Mouse (Mus musculus) erythroblast, adult 5-6 weeks (primary cell): ENCODE results near the gene Gabrr3. TPM values are rescaled to one million over a fixed set of nuclear protein-coding genes. Genes with fewer than 3 reads are reported as not detected.
"Not testable (repeated sequence)": the region's sequence is repeated elsewhere in the genome, so short reads cannot be mapped to it uniquely, and the experiment has no call there.

Source experiments
- ATAC-seq: replicated peaks from 2 replicates; pipeline ENCODE4 v1.8.0; 2016; ENCODE audit warnings: moderate number of reproducible peaks, mild to moderate bottlenecking, moderate TSS enrichment, inconsistent platforms; ENCODE audit not compliant: poor library complexity, low FRiP score, severe bottlenecking
- total RNA-seq, 2 experiments: library from RNA; stranded (forward) in 1 of 2; stranded (reverse) in 1 of 2; fragments of 150-400 nt in 1 of 2; fragments of 200-764, 138-1000 nt in 1 of 2; gene quantifications; 2 replicates each; pipeline versions ENCODE4 v1.2.3 to v1.2.4; 2015 to 2017; ENCODE audit warnings: low replicate concordance in 2 of 2

Gabrr3 gene
- total RNA-seq (2015; ENCODE audit: low replicate concordance), result not detected in 2 replicates
- not detected in 2 replicates for total RNA-seq (2017; ENCODE audit: low replicate concordance)

GRCm38 (mm10) chr16:59407032-59407431 is at the start of gene Gabrr3:
Gene Gabrr3 (plus strand): TSS chr16:59407332.
- no peak for ATAC-seq

GRCm38 (mm10) chr16:59363893-59364292 is 43.2 kb upstream of the Gabrr3 start, which contains the start of gene Olfr209:
Gene Olfr209 (minus strand): TSS chr16:59363993.
- ATAC-seq, result no peak

GRCm38 (mm10) chr16:59393300-59393699 is 13.8 kb upstream of the Gabrr3 start:
- no peak for ATAC-seq

DNA sequence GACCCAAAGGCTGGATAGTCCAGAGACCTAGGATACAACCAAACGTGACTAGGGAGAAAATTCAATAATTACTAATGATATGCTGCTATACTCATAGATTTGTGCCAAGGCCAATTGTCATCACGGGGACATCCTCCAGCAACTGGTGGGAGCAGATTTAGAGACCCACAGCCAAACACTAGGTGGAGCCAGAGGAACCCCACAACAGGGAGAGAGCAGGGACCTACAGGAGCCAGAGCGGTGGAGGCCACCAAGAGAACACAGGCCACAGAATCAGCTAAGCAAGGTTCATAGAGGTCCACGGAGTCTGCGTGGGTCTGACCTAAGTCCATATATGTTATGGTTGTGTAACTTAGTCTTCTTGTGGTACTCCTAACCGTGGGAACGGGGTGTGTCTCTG is 6.0 kb upstream of the Gabrr3 start:
- ATAC-seq, result no peak

- no peak for ATAC-seq
These were observed 5.1 kb upstream of the Gabrr3 start for GRCm38 (mm10) chr16:59401985-59402384.

DNA sequence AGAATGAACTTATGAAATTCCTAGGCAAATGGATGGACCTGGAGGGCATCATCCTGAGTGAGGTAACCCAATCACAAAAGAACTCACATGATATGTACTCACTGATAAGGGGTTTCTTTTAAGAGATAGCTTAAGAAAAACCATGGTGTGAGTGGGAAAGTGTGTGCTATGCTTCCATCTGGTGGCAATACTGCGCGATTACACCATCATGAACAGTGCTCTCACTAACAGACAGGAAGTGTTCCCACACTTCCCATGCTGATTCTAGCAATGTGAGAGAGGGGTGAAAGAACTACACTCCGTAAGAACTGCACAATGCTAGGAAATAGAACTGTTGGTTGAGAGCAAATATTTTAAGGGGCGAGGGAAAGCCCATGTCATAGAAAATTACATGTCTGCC is 3.4 kb upstream of the Gabrr3 start:
- no peak for ATAC-seq

GRCm38 (mm10) chr16:59404798-59405197 is 2.3 kb upstream of the Gabrr3 start:
- no peak for ATAC-seq

DNA sequence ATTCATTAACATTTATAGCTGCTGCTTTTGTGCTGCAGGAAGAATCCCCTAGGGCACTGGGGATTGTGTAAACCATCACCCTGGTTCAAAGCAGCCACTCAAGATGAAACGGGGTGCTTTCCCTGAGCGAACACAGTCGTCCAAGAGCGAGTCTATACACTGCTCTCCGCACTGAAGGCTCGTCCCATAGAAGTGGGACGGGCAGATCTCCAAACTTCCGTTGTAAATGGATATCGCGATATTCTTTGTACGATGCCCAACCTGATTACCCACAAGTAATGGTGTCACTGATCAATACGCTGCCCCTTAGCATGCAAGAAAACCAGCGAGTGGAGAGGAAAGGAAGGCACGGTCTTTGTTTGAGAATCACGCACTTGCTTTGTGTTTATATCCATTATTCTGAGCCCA is 2.2 kb downstream of the Gabrr3 start:
- no peak for ATAC-seq

DNA sequence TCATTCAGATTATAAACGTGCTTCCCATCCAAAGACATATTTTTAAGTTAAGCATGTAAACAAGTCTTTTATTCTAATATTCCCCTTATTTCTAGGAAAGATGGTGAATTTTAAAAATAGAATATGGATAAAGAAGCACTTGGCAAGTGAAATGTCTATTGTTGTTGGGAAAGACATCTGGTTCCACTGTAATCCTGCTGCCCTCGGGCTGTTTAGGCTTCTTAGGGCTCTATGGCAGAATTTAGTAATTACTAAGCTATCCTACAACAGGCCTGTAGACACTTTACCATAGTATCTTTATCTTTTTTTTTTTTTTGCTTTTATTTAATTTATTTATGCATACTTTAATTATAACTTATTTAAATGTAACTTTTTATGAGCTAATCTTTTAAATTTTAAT is 2.7 kb downstream of the Gabrr3 start:
- no peak for ATAC-seq

DNA sequence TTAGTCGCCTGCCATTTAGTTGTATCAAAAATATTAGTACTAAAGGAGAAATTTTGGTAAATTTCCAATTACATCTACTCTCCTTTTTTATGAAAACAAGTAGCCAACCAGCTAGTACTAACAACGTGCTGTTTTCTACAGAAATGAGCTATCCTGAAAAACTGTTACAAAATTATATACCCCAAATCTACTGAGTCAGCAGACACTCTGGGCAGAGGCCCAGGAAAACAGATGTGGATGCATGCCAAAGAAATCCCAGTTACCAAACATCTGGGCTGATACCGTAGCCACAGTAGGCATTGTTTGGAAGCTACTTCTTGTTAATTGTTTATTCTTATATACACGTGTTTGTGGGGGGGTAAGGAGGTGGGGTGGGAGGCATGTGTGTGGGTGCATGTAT is 6.3 kb downstream of the Gabrr3 start:
- ATAC-seq, result no peak

DNA sequence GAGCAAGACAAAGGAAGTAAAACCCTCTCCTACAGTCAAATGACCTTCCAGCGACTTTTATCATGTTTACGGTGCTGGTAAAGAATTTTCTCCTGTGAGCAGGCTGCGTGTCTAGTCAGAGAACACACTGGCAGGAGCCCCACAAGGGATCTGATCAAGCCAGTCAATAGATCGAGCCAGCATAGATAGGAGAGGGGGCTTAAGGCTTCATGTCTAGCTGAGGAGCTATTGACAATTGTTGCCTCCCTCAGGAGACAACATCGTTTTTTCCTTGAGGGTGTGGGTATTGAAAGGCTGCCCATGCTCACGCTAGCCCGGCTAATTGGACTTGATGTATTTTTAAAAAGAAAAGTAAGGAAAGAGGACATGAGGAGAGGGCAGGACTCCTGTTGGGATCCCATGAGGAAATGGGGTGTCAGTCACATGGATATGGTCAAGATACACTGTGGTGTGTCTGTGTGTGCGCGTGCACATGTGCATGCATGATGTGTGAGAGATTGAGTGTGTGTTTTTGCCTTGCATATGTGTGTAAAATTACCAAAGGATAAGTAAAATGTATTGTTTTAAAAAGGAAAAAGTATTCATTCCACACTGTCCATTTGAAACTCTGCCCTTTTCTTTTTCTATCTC is 13.2 kb downstream of the Gabrr3 start:
- no peak for ATAC-seq

- ATAC-seq, result no peak
These were observed 13.7 kb downstream of the Gabrr3 start for GRCm38 (mm10) chr16:59420867-59421251.

DNA sequence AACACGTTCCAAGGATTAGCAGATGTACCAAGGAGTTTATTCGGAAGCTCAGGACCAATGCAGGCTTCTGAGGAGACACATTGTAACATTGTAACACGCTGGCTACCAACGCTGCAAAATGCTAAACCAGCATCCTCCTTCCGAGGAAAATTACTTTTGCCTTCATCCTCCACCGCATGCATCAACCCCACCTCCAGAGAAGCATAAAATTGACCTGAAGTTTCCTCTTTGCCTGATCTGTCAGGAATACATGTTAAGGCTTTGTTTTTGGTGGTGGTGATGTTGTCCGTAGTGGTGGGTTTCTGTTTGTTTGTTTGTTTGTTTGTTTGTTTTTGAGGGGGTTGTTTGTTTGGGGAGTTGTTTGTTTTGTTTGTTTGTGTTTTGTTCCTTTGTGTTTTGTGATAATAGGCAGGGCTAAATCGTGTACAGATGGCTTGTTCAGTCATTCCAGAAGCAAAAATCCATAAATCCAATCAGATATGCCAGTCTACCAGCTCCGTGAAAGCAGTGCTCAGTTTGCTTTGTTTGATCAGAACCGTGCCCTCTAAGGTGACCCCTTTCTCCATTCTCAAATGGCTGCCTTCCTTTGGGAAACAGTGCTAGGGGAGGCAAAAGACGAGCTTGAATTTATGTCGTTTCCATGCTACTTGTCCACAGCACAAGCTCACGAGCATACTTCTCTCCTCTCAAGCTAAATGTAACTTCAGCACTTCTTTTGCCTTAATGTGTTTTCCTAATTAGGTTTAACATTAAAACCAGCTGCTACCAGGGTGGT is 14.6 kb downstream of the Gabrr3 start:
- ATAC-seq, result no peak

DNA sequence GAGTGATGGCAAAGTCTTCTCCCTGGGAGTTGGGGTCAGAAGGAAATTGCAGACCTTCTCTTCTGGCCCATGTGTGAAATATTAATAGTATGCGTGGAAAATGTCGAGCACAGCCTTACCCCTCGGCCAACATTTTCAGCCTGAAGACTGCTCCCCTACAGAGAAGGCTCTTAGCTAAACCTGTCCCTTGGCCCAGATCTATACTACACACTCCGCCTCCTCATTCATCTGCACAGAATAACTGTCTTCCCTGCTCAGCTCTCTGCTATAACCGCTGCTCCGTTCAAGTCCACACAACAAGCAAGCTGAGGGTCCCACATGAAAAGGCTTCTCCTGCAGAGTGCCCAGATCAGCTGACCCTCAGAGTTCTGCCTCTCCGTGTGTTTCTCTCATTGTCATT is 20.8 kb downstream of the Gabrr3 start:
- ATAC-seq, result no peak

- no peak for ATAC-seq
These were observed 26.0 kb downstream of the Gabrr3 start for GRCm38 (mm10) chr16:59433181-59433580.

GRCm38 (mm10) chr16:59444880-59445559 is 37.9 kb downstream of the Gabrr3 start:
- ATAC-seq, result no peak

DNA sequence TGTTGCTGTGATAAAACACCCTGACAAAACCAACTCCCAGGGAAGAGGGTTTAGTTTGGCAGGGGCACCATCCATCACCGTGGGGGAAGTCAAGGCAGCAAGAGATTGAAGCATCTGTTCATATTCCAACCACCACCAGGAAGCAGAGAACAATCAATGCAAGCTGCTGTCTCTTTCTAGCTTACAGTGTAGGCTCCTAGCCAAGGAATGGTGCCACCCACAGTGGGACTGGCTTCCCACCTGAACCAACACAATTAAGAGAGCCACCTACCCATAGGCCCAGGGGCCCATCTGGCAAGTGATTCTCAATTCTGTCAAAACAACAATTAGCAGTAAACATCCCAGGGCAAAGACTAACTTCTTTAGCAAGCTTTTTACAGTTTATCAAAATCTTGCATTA is 41.0 kb downstream of the Gabrr3 start:
- no peak for ATAC-seq

DNA sequence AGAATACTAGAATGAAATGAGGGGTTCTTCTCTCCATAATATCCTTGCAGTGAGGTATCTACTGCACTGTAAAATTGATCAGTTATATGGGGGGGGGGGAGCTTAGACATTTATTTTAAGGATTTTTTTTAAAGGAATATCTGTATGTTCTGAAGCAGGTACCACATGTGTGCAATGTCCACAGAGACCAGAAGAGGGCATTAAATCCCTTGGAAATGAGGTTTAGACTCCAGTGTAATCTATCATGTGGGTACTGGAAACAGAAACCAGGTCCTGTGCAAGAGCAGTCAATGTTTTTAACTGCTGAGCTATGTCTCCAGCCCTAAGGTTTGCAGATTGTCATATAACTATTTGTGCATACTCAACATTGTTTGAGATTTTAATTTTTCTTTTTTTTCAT is 42.0 kb downstream of the Gabrr3 start:
- no peak for ATAC-seq

DNA sequence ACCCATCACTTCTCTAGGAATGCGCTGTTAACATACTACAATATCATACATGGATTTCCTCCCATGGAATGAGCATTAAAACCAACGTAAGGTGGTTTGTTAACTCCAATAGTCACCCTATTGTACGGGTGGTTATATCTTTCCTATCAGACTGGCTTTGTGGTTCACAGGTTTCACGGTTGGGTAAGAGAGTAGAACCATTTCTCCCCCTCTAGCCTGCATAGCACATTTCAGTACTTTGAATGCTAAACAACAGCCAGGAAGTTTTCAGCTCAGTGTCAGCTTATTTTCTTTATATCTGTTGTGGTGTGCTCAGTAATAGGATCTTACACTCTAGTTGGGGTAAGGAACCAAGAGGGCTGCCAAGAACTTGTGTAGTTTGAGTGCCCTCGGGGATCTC is 44.7 kb downstream of the Gabrr3 start:
- no peak for ATAC-seq

DNA sequence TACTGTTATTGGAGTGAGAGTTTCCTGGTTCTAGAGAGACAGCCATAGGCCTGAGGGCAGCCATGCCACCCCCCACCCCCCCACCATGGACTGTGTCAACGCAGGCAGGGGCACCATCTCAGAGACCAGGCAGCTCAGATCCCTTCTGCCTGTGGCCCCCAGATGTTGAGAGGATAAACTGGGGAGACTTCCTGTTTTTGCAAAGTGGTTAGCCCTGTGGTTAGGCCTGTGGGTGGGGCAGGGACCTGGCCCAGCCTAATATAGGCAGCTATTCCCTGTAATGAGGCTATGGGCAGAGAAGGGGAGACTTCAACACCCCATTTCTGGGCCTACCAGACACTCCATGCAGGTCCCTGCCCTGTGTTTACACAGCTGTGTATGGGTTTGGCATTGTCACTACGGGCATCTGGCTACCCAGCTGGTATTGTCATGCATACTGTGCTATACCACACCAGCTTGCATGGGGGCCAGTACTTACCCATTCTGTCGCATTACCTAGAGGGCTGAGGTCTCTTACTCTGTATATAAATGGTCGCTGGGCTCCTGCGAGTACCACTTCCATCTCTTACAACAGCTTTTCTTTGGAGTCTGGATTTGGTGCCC is 52.2 kb downstream of the Gabrr3 start:
- not testable (repeated sequence) for ATAC-seq
